Comparison of ENCODE assay signal across 31 mouse cellular contexts in genomic region chr16:5342326-5342725, GRCm38 (mm10).
DNase-seq lines count a peak whose midpoint lies in the region; ATAC-seq lines count a peak whose summit lies in the region.
"Had no signal": no experiment of that assay in that cellular context is flagged by ENCODE, and none has a peak within 500 bp of the region (broad histone marks: within the 10 kb centered on the region; RNA-seq: fewer than 3 reads in every experiment).

No protein-coding gene starts in this region.

- H3K9me3 ChIP-seq in forebrain, embryonic 14.5 days (replicated peaks; ENCODE audit: control insufficient read depth, low read length), result no peaks in the 10 kb centered on the region
- no peaks in the 10 kb centered on the region for H3K9me3 ChIP-seq in forebrain, embryonic 16.5 days (ENCODE audit: control insufficient read depth, low read length)
- H3K9me3 ChIP-seq: embryonic facial prominence, embryonic 12.5 days; forebrain, embryonic 10.5 days; G1E; heart, embryonic 12.5 days; hindbrain, embryonic 13.5 days had no signal

- no peak overlapping the region for H3K27ac ChIP-seq in forebrain, embryonic 14.5 days (ENCODE audit: low read depth, low read length)
- no peak overlapping the region for H3K27ac ChIP-seq in forebrain, embryonic 16.5 days (ENCODE audit: low read length)
- H3K27ac ChIP-seq: embryonic facial prominence, embryonic 12.5 days; forebrain, embryonic 10.5 days; gastrocnemius, adult 2 months; heart, adult 2 months; hindbrain, embryonic 13.5 days; kidney, postnatal 0 days; liver, embryonic 14.5 days; macrophage had no signal

- no peaks in the 10 kb centered on the region for H3K36me3 ChIP-seq in forebrain, embryonic 14.5 days (ENCODE audit: control insufficient read depth, insufficient read depth, low read length)
- H3K36me3 ChIP-seq in forebrain, embryonic 16.5 days (ENCODE audit: control insufficient read depth, insufficient read depth), result no peaks in the 10 kb centered on the region
- H3K36me3 ChIP-seq: embryonic facial prominence, embryonic 12.5 days; forebrain, embryonic 10.5 days; G1E; heart, embryonic 12.5 days; hindbrain, embryonic 13.5 days had no signal

- DNase-seq in forebrain, embryonic 14.5 days (ENCODE audit: low spot score), result peak; percentile 43
- peak; percentile 28 to 49 for DNase-seq in layer of hippocampus, adult 8-10 months (ENCODE audit: low spot score in 2 of 2)
- no peak for DNase-seq in layer of hippocampus, postnatal 25 days (ENCODE audit: extremely low spot score in 1 of 2, low spot score in 1 of 2)
- DNase-seq in right cerebral cortex, postnatal 10 days (ENCODE audit: low spot score in 2 of 2), result peak; percentile 45 to 56
- no peak for DNase-seq in right cerebral cortex, postnatal 14 days
- peak; percentile 11 for DNase-seq in right cerebral cortex, postnatal 4 days
- DNase-seq in adipocyte (ENCODE audit: low spot score), result no peak
- DNase-seq: adrenal gland, postnatal 10 days; cerebellum, adult 9-10 months; cerebellum, postnatal 36 days; gastrocnemius, adult 2 months; heart, adult 2 months; heart, postnatal 4 days; kidney, adult 8-10 months; kidney, postnatal 4 days; liver; lung, adult 2 months; lung, postnatal 10 days; midbrain, embryonic 14.5 days; thymus, adult 18-20 months; thymus, postnatal 25 days had no signal

- no peaks in the 10 kb centered on the region for H3K27me3 ChIP-seq in forebrain, embryonic 14.5 days (replicated peaks; ENCODE audit: control insufficient read depth, insufficient read depth, low read length)
- H3K27me3 ChIP-seq in forebrain, embryonic 16.5 days (replicated peaks; ENCODE audit: control insufficient read depth, insufficient read depth, low read length), result no peaks in the 10 kb centered on the region
- H3K27me3 ChIP-seq: embryonic facial prominence, embryonic 12.5 days; heart, embryonic 12.5 days; hindbrain, embryonic 13.5 days had no signal

- no peak overlapping the region for H3K4me2 ChIP-seq in forebrain, embryonic 14.5 days (ENCODE audit: low read length)
- no peak overlapping the region for H3K4me2 ChIP-seq in forebrain, embryonic 16.5 days (ENCODE audit: low read length)
- H3K4me2 ChIP-seq: embryonic facial prominence, embryonic 12.5 days; heart, embryonic 12.5 days; hindbrain, embryonic 13.5 days had no signal

- whole genome bisulfite sequencing in forebrain, embryonic 14.5 days, result 84% methylated on average over 6 of the region's 6 CpGs
- WGBS in forebrain, embryonic 16.5 days, result 58% methylated on average over 6 of the region's 6 CpGs

- no peak overlapping the region for H3K9ac ChIP-seq in forebrain, embryonic 14.5 days (ENCODE audit: low read length)
- H3K9ac ChIP-seq in forebrain, embryonic 16.5 days (replicated peaks; ENCODE audit: low read depth, low read length), result no peak overlapping the region
- H3K9ac ChIP-seq: embryonic facial prominence, embryonic 12.5 days; heart, embryonic 12.5 days; hindbrain, embryonic 13.5 days; liver, embryonic 14.5 days had no signal

- ATAC-seq in forebrain, embryonic 14.5 days, result no peak
- no peak for ATAC-seq in forebrain, embryonic 16.5 days
- ATAC-seq: intestine, embryonic 16.5 days had no signal

- 0 out of 2 replicates have a peak, but pooled peaks cover 2% of the 10 kb centered on the region for H3K4me1 ChIP-seq in forebrain, embryonic 14.5 days (ENCODE audit: control insufficient read depth, insufficient read depth, low read length)
- H3K4me1 ChIP-seq in forebrain, embryonic 16.5 days (replicated peaks; ENCODE audit: control insufficient read depth, insufficient read depth, low read length), result no peaks in the 10 kb centered on the region; the same call in 1 of the 2 replicates
- H3K4me1 ChIP-seq: embryonic facial prominence, embryonic 12.5 days; forebrain, embryonic 10.5 days; heart, embryonic 12.5 days; hindbrain, embryonic 13.5 days had no signal

- no peak overlapping the region for H3K4me3 ChIP-seq in forebrain, embryonic 14.5 days (ENCODE audit: low read depth, low read length)
- no peak overlapping the region for H3K4me3 ChIP-seq in forebrain, embryonic 16.5 days (replicated peaks; ENCODE audit: low read length)
- H3K4me3 ChIP-seq: embryonic facial prominence, embryonic 12.5 days; forebrain, embryonic 10.5 days; gastrocnemius, adult 2 months; heart, adult 2 months; heart, embryonic 12.5 days; hindbrain, embryonic 13.5 days had no signal

Comparison
In these comparisons a context has a peak if more than half of its experiments do, and no peak if none do; other contexts are left out.
1. DNase-seq: peak in forebrain, embryonic 14.5 days (single experiment), layer of hippocampus, adult 8-10 months (2 of 2), right cerebral cortex, postnatal 10 days (2 of 2) and right cerebral cortex, postnatal 4 days (single experiment); none in layer of hippocampus, postnatal 25 days (0 of 2), right cerebral cortex, postnatal 14 days (single experiment) and adipocyte (single experiment).